Mouse (Mus musculus): ENCODE data around the gene Wasl.

- no peak for TF ChIP-seq GATA1 (IDR thresholded peaks at IDR 0.05; ENCODE audit: borderline replicate concordance, low read length)
- TF ChIP-seq FLI1 (IDR thresholded peaks at IDR 0.05; ENCODE audit: low read length) = no peak
These were observed 94.5 kb downstream of the Wasl start for GRCm38 (mm10) chr6:24570278-24570677.

All from megakaryocyte, embryonic 14.5 days (primary cell).